Mouse (Mus musculus): ENCODE data around the gene Mkks. TPM values are rescaled to one million over a fixed set of nuclear protein-coding genes. Genes with fewer than 3 reads are reported as not detected.

The Mkks gene
- 10 to 100 TPM in 1 of 2 experiments, 1 to 10 TPM in 1; 9.4 to 10.5 TPM for total RNA-seq (2023)

DNA sequence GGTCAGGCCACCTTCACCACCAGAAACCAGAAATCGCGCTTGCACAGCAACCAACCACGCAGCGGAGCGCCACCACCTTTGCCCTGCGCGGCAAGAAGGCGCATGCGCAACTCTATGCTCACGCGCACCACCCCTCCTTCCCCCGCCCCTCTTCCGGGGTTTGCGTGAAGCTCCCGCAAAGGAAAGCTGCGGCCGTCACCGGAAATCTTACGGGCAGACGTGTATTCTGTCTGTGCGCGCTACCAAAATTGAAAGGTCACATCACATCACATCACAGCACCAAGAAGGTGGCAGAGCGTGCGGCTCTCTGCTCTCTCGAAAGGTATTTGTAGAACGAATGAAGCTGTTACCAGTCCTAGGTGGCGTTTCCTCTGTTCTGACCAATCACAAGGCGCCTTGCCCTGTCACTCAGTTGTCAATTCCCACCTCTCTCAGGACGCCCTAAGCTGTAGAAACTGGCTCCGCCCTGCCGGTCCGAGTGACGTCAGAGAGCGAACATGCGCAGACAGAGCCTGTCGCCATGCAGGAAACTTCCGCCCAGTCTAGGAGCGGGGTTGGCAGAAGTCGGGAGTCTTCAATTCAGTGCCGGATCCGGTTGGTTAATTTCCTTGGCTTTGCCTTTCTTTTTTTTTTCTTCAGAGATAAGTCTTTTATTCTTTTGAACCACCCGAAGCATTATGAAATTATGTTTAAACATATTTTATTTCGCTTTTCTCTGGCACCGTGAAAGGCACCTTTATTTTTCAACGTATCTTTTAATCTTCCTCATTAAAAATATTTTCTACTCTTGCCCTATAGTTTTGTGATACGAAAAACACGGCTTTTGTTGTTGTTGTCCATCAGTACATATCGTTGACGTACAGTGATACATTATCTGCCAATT, at the start of gene Mkks, which contains the start of the genes Slx4ip and AL731706.1:
Gene Mkks (minus strand): TSS at position 322 of the 883 bp plus-strand sequence.
Gene Slx4ip (plus strand): TSS at position 151 of the 883 bp plus-strand sequence.
Gene AL731706.1 (minus strand): TSS at position 322 of the 883 bp plus-strand sequence.

DNA sequence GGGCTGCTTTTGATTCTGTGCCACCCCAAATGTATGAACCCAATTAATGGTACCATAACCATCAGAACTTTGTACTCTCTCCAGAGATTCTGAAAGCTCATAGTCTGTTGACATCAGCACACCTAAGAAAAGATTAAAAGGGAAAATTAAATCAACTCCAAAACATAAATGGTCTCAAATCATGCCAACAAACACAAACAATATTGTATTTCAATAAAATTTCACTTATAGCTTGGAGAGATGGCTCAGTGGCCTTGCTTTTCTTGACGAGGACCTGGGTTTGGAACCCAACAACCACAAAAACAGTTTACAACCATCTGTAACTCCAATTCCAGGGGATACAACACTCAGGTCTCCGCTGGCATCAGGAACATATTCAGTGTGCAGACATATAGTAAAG, 5.6 kb downstream of the Mkks start, which contains the start of gene AL731706.2:
Gene AL731706.2 (minus strand): TSS at position 101 of the 400 bp plus-strand sequence.

Other genes starting within 250 kb of the Mkks start
- gene Snap25, start 177.9 kb downstream of the Mkks start, total RNA-seq (2023), result not detected
- 10 to 100 TPM in 1 of 2 experiments, not detected in 1; 25.0 TPM for gene AL731706.2, start 5.7 kb downstream of the Mkks start, total RNA-seq (2023)
- gene Slx4ip, start 171 bp downstream of the Mkks start, total RNA-seq (2023), result 10 to 100 TPM in 1 of 2 experiments, 1 to 10 TPM in 1; 9.3 to 11.2 TPM
- 1 to 10 TPM; 5.2 to 9.8 TPM for gene AL731706.1, start within 50 bp of the Mkks start, total RNA-seq (2023)
- under 1 TPM; 0.27 to 0.90 TPM for gene Jag1, start 225.3 kb upstream of the Mkks start, total RNA-seq (2023)

Measured in T-cell, adult 66 days (primary cell).